Mouse (Mus musculus) urinary bladder, postnatal 4 days (tissue): Measurements from ENCODE around the gene Retreg1.
"Not testable (repeated sequence)": the region's sequence is repeated elsewhere in the genome, so short reads cannot be mapped to it uniquely, and the experiment has no call there.

Source experiments
- DNase-seq, 2 experiments: peaks; one replicate each; pipeline ENCODE4 v3.0.0; 2021 to 2022; ENCODE audit warnings: low spot score in 2 of 2

Gene Retreg1

DNA sequence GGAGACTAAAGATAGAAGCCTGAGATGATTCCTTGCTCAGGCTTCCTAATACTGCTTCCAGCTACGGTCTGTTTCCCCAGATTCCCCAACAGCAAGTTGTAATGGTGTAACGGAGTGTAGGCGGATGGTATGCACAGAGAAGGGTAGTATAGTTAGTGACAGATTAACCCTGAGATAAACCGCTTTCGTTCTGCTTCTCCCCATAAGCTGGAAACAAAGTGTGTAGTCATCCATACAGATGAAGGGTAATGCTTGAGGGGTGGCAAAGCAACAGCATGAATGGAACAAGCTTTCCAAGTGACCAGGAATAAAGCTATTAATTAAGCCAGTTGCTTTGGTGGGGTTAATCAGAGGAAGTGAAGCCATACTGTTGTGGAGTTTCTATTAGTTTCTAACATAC is 156.6 kb downstream of the Retreg1 start:
- DNase-seq = not testable (repeated sequence)

GRCm38 (mm10) chr15:26008621-26009020 is 165.6 kb downstream of the Retreg1 start:
- DNase-seq = no peak

GRCm38 (mm10) chr15:26012891-26013290 is 169.9 kb downstream of the Retreg1 start:
- DNase-seq = no peak

- DNase-seq = no peak
Measured at GRCm38 (mm10) chr15:26015979-26016665, 173.1 kb downstream of the Retreg1 start.

GRCm38 (mm10) chr15:26021721-26022120 is 178.7 kb downstream of the Retreg1 start:
- no peak for DNase-seq

- DNase-seq = no peak
Measured at GRCm38 (mm10) chr15:26022636-26023035, 179.7 kb downstream of the Retreg1 start.
